In the genomic region with DNA sequence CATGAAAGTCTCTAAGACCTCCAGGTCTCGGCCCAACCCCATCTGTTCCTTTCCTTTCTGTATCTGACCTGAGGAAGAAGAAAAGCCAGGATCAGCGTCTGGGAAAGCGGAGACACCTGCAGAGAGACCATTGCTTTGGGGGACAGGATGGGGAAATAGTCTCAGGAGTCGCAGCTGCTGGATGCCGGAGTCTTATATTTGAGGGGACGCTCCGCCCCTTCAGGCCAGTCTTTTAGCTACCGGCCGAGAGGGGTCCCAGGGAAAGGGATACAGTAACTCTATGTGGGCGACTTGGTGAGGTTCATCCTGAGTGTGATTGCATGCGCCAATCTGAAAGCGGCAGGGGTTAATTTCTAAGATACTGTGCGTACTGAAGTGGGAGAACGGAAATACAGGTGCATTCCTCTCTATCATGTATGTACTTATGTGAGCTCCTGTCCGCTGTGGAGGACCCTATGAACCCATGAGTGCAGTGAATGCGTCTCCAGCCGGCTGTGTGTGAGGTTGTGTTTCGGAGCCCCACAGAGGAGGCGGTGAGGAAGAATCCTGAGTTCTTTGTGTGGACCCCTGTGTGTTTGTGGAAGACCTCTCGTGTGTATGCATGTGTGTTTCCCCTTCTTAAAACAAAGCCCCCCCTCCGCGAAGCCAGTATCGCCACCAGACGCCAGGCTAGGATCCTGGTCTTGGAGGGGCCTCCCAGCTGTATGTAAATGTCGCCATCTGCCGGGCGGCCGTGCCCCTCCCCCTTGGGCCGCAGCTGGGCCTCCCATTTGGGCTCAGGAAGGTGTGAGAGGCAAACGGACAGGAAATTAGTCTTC, we compare ENCODE assay signal across 8 mouse cellular contexts. TPM values are rescaled to one million over a fixed set of nuclear protein-coding genes. Genes with fewer than 3 reads are reported as not detected.
A peak's percentile ranks its signal among the peaks of the same experiment; 100 is the strongest.
DNase-seq lines count a peak whose midpoint lies in the region; ATAC-seq and TF ChIP-seq lines count a peak whose summit lies in the region.

A gene (minus strand): TSS at position 623 of the 818 bp plus-strand sequence.

- no peak within 1 kb of the TSS for H3K4me3 ChIP-seq in C2C12 (ENCODE audit: insufficient read depth, poor library complexity, severe bottlenecking)
- H3K4me3 ChIP-seq in G1E (ENCODE audit: low read depth, low read length): peak within 1 kb of the TSS; percentile 47; the same call in 1 of the 2 replicates
- peak within 1 kb of the TSS; percentile 28 for H3K4me3 ChIP-seq in embryonic facial prominence, embryonic 12.5 days

- ATAC-seq in G1E (ENCODE audit: extremely low read depth, insufficient number of reproducible peaks, low FRiP score, poor library complexity, severe bottlenecking): no peak; the same call in 1 of the 2 replicates
- no peak for ATAC-seq in embryonic facial prominence, embryonic 12.5 days (ENCODE audit: insufficient number of reproducible peaks, insufficient read depth, low FRiP score, low TSS enrichment)

- DNase-seq in G1E (ENCODE audit: low spot score): peak; percentile 84
- DNase-seq in heart, postnatal 10 days: peak; percentile 62 to 71
- peak; percentile 78 to 81 for DNase-seq in kidney, postnatal 4 days
- peak; percentile 59 for DNase-seq in lung, postnatal 36 days
- peak; percentile 61 for DNase-seq in right cerebral cortex, postnatal 4 days
- no peak for DNase-seq in ovary, postnatal 14 days (ENCODE audit: low spot score)

- H3K79me3 ChIP-seq in C2C12 (ENCODE audit: low read depth): no peaks in the 10 kb centered on the region

- intact Hi-C loops in heart, postnatal 10 days (cut with DNase I): loop anchor here (2.0 to 5.0 kb wide), 2 partner anchors 23 to 90 kb away; no protein-coding TSS in a partner anchor

- H3K9me3 ChIP-seq in G1E (replicated peaks): no peaks in the 10 kb centered on the region
- no peaks in the 10 kb centered on the region for H3K9me3 ChIP-seq in embryonic facial prominence, embryonic 12.5 days

- H3K27me3 ChIP-seq in C2C12 (ENCODE audit: control insufficient read depth, insufficient read depth, insufficient read length) (peaks cover 31% of the 10 kb centered on the region), G1E (ENCODE audit: insufficient read depth, low read length) (peaks cover 21% of the 10 kb centered on the region)
- H3K27me3 ChIP-seq in embryonic facial prominence, embryonic 12.5 days: peaks cover 56% of the 10 kb centered on the region

- peak within 1 kb of the TSS; percentile 48 for H3K4me2 ChIP-seq in embryonic facial prominence, embryonic 12.5 days (replicated peaks)

- peak within 1 kb of the TSS; percentile 30; the same call in 1 of the 2 replicates for H3K9ac ChIP-seq in embryonic facial prominence, embryonic 12.5 days

- no peaks in the 10 kb centered on the region for H3K79me2 ChIP-seq in C2C12 (ENCODE audit: control insufficient read depth, insufficient read depth)

- TF ChIP-seq CTCF in C2C12 (IDR thresholded peaks at IDR 0.05; ENCODE audit: control insufficient read depth, insufficient read depth, insufficient read length) (peak; percentile 53), G1E (IDR thresholded peaks at IDR 0.05; ENCODE audit: low read depth, low read length) (no peak)

- H3ac ChIP-seq in C2C12 (ENCODE audit: control insufficient read depth, insufficient read length, low read depth): no peak within 1 kb of the TSS

- H3K4me1 ChIP-seq in G1E (ENCODE audit: insufficient read depth, low read depth, low read length): peaks cover 28% of the 10 kb centered on the region
- peaks cover 18% of the 10 kb centered on the region for H3K4me1 ChIP-seq in embryonic facial prominence, embryonic 12.5 days

- H3K27ac ChIP-seq in embryonic facial prominence, embryonic 12.5 days: no peak within 1 kb of the TSS

- 2% methylated on average over 30 of the region's 30 CpGs for WGBS in embryonic facial prominence, embryonic 12.5 days

- H3K36me3 ChIP-seq in C2C12 (ENCODE audit: control insufficient read depth, insufficient read depth): peaks cover 17% of the 10 kb centered on the region
- H3K36me3 ChIP-seq in G1E (replicated peaks): peaks cover 38% of the 10 kb centered on the region
- peaks cover 22% of the 10 kb centered on the region for H3K36me3 ChIP-seq in embryonic facial prominence, embryonic 12.5 days

TF ChIP-seq in C2C12, 6 proteins besides CTCF, POLR2A, EP300 and RAD21:
- no peak for TF ChIP-seq FOSL1 (IDR thresholded peaks at IDR 0.05; ENCODE audit: insufficient read depth, low read length, poor library complexity, severe bottlenecking)

RNA-seq across cellular contexts. Expression of the gene that starts here (rescaled TPM):
- polyA plus RNA-seq in C2C12 (2012; fragmentation: generic; extraction: Trizol) (0.06 TPM), G1E (2012) (0.23 and 0.25 TPM in 2 replicates)
- total RNA-seq in G1E (2014; fragmentation: Nextera tagmentation) (1.2 TPM in 1 of 2 replicates, not detected in the other), G1E (2017) (0.49 TPM in 1 of 2 replicates, not detected in the other)
- polyA plus RNA-seq in embryonic facial prominence, embryonic 12.5 days (2016; fragmentation: Nextera tagmentation; extraction: Ambion mirVana): 3.5 and 3.7 TPM in 2 replicates
- total RNA-seq in heart, postnatal 10 days (2021): not detected

Comparison
In these comparisons a context has a peak if more than half of its experiments do, and no peak if none do; other contexts are left out.
1. Peak in DNase-seq in heart, postnatal 10 days; RNA of the gene not detected or under 1 TPM.